Mouse (Mus musculus) liver, embryonic 11.5 days (tissue): ENCODE results near the gene 6820408C15Rik. TPM values are rescaled to one million over a fixed set of nuclear protein-coding genes. Genes with fewer than 3 reads are reported as not detected.

Source experiments
- ATAC-seq: fragments of 200-750 bp; cut with Nextera tagmentation; replicated peaks from 2 replicates; pipeline ENCODE4 v1.8.0; 2017; ENCODE audit warnings: moderate number of reproducible peaks, mild to moderate bottlenecking, moderate TSS enrichment, moderate library complexity; ENCODE audit not compliant: low FRiP score
- DNase-seq: peaks from one replicate; pipeline ENCODE4 v3.0.0-alpha.2; 2017; ENCODE audit warnings: low spot score
- H3K27ac ChIP-seq: fragments of 300-500 bp; sonication (generic); 2 replicates; pipeline ENCODE4 v1.5.1; 2014; ENCODE audit warnings: mild to moderate bottlenecking, low read depth, low read length, control low read depth
- H3K27me3 ChIP-seq: fragments of 300-500 bp; sonication (generic); replicated peaks from 2 replicates; pipeline ENCODE4 v1.6.1; 2014; ENCODE audit warnings: low read length, mixed read lengths; ENCODE audit not compliant: control insufficient read depth, insufficient read depth
- H3K36me3 ChIP-seq: fragments of 300-500 bp; sonication (generic); 2 replicates; pipeline ENCODE4 v1.6.1; 2014; ENCODE audit warnings: mild to moderate bottlenecking, low read length, moderate library complexity, mixed read lengths; ENCODE audit not compliant: control insufficient read depth, insufficient read depth
- H3K4me1 ChIP-seq: fragments of 300-500 bp; sonication (generic); replicated peaks from 2 replicates; pipeline ENCODE4 v1.6.1; 2014; ENCODE audit warnings: low read length, mixed read lengths; ENCODE audit not compliant: control insufficient read depth, insufficient read depth
- H3K4me2 ChIP-seq: fragments of 300-500 bp; sonication (generic); 2 replicates; pipeline ENCODE4 v1.6.1; 2014; ENCODE audit warnings: mild to moderate bottlenecking, control low read depth, moderate library complexity
- H3K4me3 ChIP-seq: fragments of 300-500 bp; sonication (generic); 2 replicates; pipeline ENCODE4 v1.5.1; 2014; ENCODE audit warnings: low read depth, low read length, control low read depth
- H3K9ac ChIP-seq: fragments of 300-500 bp; sonication (generic); 2 replicates; pipeline ENCODE4 v1.6.1; 2014; ENCODE audit warnings: low read depth, low read length, control low read depth
- H3K9me3 ChIP-seq: fragments of 300-500 bp; sonication (generic); 2 replicates; pipeline ENCODE4 v1.6.1; 2016; ENCODE audit warnings: low read length, inconsistent platforms, mixed read lengths; ENCODE audit not compliant: control insufficient read depth
- WGBS: fragments of 180-500 bp; shearing (Covaris S2); extraction: QIAGEN DNeasy Blood & Tissue Kit; methylation state at CpG from one replicate; pipeline ENCODE4 v1.1.7; 2014; 5-methylcytosine and 5-hydroxymethylcytosine counted together
- polyA plus RNA-seq: library from polyadenylated mRNA; unstranded; fragments of >200 nt; fragmentation: Nextera tagmentation; extraction: Ambion mirVana; gene quantifications from 2 replicates; pipeline ENCODE4 v1.2.1, GENCODE M21; 2014

6820408C15Rik gene
- polyA plus RNA-seq, 1 experiment from 2014 or later: 1.1 TPM

DNA sequence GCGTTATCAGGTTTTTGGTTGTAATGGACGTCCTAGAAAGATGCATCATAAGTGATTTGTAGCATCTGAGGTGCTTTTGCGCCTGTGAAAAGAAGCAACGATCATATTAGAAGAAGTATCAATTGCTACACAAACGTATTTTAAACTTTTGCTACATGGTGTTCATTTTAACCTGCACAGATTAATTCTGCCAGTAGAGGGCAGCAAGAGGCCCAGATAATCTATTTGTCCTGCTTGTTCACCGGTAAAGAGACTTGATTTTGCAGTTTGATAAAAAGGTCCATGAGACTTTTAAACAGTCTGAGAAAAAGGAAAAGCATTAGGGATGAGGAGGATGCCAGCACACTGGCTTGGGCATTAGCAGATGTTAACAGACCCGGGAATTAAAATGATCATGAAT lies 55.6 kb downstream of the 6820408C15Rik start:
- Histone ChIP-seq H3K4me1 (no peaks in the 10 kb centered on the region), H3K36me3 (no peaks in the 10 kb centered on the region), H3K4me3 (no peak overlapping the region), H3K27me3 (no peaks in the 10 kb centered on the region), H3K9me3 (no peaks in the 10 kb centered on the region), H3K4me2 (no peak overlapping the region), H3K27ac (no peak overlapping the region), H3K9ac (no peak overlapping the region)
- 28% methylated on average over 7 of the region's 7 CpGs for WGBS
- ATAC-seq (no peak), DNase-seq (no peak)

- H3K27ac ChIP-seq: no peak overlapping the region
- no peaks in the 10 kb centered on the region for H3K4me1 ChIP-seq
- DNase-seq: no peak
- H3K27me3 ChIP-seq: no peaks in the 10 kb centered on the region
- H3K9me3 ChIP-seq: no peaks in the 10 kb centered on the region
- H3K9ac ChIP-seq: no peak overlapping the region
- no peaks in the 10 kb centered on the region for H3K36me3 ChIP-seq
- no peak overlapping the region for H3K4me3 ChIP-seq
- no peak for ATAC-seq
- H3K4me2 ChIP-seq: no peak overlapping the region
- WGBS: 30% methylated on average over 3 of the region's 3 CpGs
Observed at GRCm38 (mm10) chr2:152472434-152472833, 57.0 kb downstream of the 6820408C15Rik start.

DNA sequence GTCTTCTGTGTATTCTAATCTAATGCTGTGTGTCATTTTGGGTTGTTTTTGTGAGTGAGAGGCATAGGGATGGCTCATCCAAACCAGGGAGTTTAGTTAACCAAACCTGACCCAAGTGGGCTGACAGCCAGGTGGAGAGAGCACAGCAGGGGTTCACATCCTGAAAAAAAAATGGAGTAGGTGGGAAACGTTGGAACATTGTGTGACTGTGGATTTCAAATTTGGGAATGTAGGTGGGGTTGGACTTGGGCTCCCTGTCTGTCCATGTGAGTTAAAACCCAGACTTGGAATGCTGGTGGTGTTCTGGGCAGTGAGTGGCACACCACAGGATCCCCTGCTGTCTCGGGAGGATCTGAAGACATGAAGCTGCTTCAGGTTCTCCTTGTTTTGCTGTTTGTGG lies 61.4 kb downstream of the 6820408C15Rik start, which contains the start of gene Defb20:
Gene Defb20 (plus strand): TSS at position 301 of the 400 bp plus-strand sequence.
- no peak within 1 kb of the TSS for H3K4me2 ChIP-seq
- H3K9ac ChIP-seq: no peak within 1 kb of the TSS
- no peak for DNase-seq
- H3K4me1 ChIP-seq: no peaks in the 10 kb centered on the region
- H3K9me3 ChIP-seq: no peaks in the 10 kb centered on the region
- H3K27me3 ChIP-seq: no peaks in the 10 kb centered on the region
- H3K36me3 ChIP-seq: no peaks in the 10 kb centered on the region
- H3K27ac ChIP-seq: no peak within 1 kb of the TSS
- 49% methylated on average over 2 of the region's 2 CpGs for WGBS
- H3K4me3 ChIP-seq: no peak within 1 kb of the TSS
- no peak for ATAC-seq

DNA sequence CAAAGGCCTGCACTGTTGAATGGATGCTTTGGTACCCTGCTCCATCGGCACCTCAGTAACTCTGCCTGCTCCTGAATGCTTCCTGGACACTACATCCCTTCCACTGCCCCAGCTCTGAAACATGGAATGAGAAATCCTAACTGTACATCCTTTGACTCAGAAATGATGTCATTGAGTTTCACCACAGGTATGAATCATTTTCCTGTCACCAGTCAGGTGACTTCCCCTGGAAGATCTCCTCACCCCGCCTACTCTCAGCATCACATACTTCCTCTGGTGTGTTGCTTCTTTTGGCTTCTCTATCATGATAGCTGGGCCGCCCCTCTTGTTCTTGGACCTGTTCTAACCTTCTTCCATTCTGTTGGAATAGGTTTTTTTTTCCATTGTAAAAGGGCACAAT lies 65.5 kb downstream of the 6820408C15Rik start:
- DNase-seq (no peak), ATAC-seq (no peak)
- H3K9ac ChIP-seq: no peak overlapping the region
- H3K4me2 ChIP-seq: no peak overlapping the region
- WGBS: 78% methylated on average over 3 of the region's 3 CpGs
- H3K27ac ChIP-seq: no peak overlapping the region
- H3K27me3 ChIP-seq: no peaks in the 10 kb centered on the region
- H3K4me1 ChIP-seq: no peaks in the 10 kb centered on the region
- no peaks in the 10 kb centered on the region for H3K9me3 ChIP-seq
- no peak overlapping the region for H3K4me3 ChIP-seq
- no peaks in the 10 kb centered on the region for H3K36me3 ChIP-seq

DNA sequence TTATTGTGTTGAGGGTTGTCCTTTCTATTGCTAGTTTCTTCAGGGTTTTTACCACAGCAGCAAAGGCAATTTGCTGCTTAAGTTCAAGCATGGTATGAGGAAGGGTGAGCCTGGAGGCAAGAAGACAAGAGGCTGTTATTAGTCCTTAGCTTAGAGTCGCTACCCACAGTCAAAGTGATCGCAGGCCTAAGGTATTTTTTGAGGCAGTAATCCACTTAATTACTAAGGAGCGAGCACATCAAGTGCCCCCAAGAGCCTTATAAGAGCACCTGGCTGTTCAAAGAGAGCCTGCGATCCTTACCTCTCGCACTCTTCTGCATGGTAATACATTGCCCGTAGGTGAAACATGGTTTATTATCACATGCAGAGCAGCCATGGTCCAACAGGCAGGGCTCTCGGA lies 66.3 kb downstream of the 6820408C15Rik start:
- DNase-seq (no peak), ATAC-seq (no peak)
- H3K4me3 ChIP-seq: no peak overlapping the region
- H3K9ac ChIP-seq: no peak overlapping the region
- no peak overlapping the region for H3K27ac ChIP-seq
- WGBS: 83% methylated on average over 7 of the region's 7 CpGs
- H3K4me1 ChIP-seq: no peaks in the 10 kb centered on the region
- H3K4me2 ChIP-seq: no peak overlapping the region
- H3K27me3 ChIP-seq: no peaks in the 10 kb centered on the region
- H3K9me3 ChIP-seq: no peaks in the 10 kb centered on the region
- no peaks in the 10 kb centered on the region for H3K36me3 ChIP-seq

GRCm38 (mm10) chr2:152487024-152487423 lies 71.6 kb downstream of the 6820408C15Rik start:
- no peak for DNase-seq
- no peak overlapping the region for H3K4me3 ChIP-seq
- no peak overlapping the region for H3K9ac ChIP-seq
- H3K4me2 ChIP-seq: no peak overlapping the region
- no peak for ATAC-seq
- 77% methylated on average over 2 of the region's 2 CpGs for WGBS
- H3K27me3 ChIP-seq: no peaks in the 10 kb centered on the region
- no peaks in the 10 kb centered on the region for H3K4me1 ChIP-seq
- H3K27ac ChIP-seq: no peak overlapping the region
- H3K36me3 ChIP-seq: no peaks in the 10 kb centered on the region
- H3K9me3 ChIP-seq: no peaks in the 10 kb centered on the region

DNA sequence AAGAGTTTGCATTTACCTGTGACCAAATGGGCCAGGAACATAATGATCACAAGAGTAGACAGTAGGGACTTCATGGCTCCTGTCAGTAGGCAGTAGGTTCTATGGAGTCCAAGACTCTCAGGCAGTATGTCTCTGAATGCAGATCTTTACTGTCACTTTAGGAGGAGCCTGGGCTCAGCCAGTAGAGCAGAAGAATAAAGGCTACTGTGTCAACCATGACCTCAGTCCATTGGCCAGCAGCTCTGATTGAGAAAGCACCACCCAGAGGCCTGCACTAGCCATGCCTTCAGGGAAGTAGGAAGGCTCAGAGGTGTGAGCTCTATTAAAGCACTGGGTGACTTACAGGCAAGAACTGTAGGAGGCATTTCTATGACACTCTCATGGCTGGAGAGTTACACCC lies 74.7 kb downstream of the 6820408C15Rik start, which contains the start of gene Defb22:
Gene Defb22 (minus strand): TSS at position 101 of the 400 bp plus-strand sequence.
- no peak within 1 kb of the TSS for H3K4me2 ChIP-seq
- H3K4me1 ChIP-seq: no peaks in the 10 kb centered on the region
- DNase-seq (no peak), ATAC-seq (no peak)
- H3K36me3 ChIP-seq: no peaks in the 10 kb centered on the region
- no peak within 1 kb of the TSS for H3K27ac ChIP-seq
- H3K27me3 ChIP-seq: no peaks in the 10 kb centered on the region
- H3K4me3 ChIP-seq: no peak within 1 kb of the TSS
- no peak within 1 kb of the TSS for H3K9ac ChIP-seq
- no peaks in the 10 kb centered on the region for H3K9me3 ChIP-seq

DNA sequence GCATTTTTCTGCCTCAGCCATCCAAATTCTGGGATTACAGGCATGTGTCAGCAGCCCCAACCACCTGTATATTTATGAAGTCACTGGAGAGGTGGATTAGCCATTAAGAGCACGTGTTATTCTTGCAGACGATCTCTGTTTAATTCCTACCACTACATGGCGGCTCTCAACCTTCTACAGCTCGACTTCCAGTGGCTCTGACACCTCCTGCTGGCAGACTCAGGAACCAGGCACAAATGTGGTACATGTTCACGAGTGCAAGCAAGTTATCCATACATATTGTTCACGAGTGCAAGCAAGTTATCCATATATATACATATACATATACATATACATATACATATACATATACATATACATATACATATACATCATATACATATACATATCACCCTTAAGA lies 77.8 kb downstream of the 6820408C15Rik start:
- no peaks in the 10 kb centered on the region for H3K9me3 ChIP-seq
- no peaks in the 10 kb centered on the region for H3K36me3 ChIP-seq
- no peaks in the 10 kb centered on the region for H3K4me1 ChIP-seq
- 79% methylated on average over 6 of the region's 6 CpGs for WGBS
- H3K9ac ChIP-seq: no peak overlapping the region
- DNase-seq (no peak), ATAC-seq (no peak)
- no peak overlapping the region for H3K4me3 ChIP-seq
- no peaks in the 10 kb centered on the region for H3K27me3 ChIP-seq
- H3K27ac ChIP-seq: no peak overlapping the region
- no peak overlapping the region for H3K4me2 ChIP-seq
